Mouse (Mus musculus) heart, adult 2 months (tissue): Measurements from ENCODE around the gene Kcnk4. TPM values are rescaled to one million over a fixed set of nuclear protein-coding genes. Genes with fewer than 3 reads are reported as not detected.

Source experiments
- DNase-seq, 2 experiments: peaks; one replicate each; pipeline ENCODE4 v3.0.0; 2021
- H3K27ac ChIP-seq: fragments of 200-600 bp; 2 replicates; pipeline ENCODE4 v1.8.1; 2022
- H3K27me3 ChIP-seq: fragments of 200-500 bp; 2 replicates; pipeline ENCODE4 v1.6.1; 2012; ENCODE audit warnings: mild to moderate bottlenecking, low read length, inconsistent platforms, mixed read lengths; ENCODE audit not compliant: control insufficient read depth, insufficient read depth
- H3K36me3 ChIP-seq: fragments of 200-500 bp; 2 replicates; pipeline ENCODE4 v1.6.1; 2012; ENCODE audit warnings: low read length, inconsistent platforms; ENCODE audit not compliant: control insufficient read depth, insufficient read depth
- H3K4me1 ChIP-seq: fragments of 200-500 bp; 2 replicates; pipeline ENCODE4 v1.6.1; 2011; ENCODE audit warnings: low read length; ENCODE audit not compliant: control insufficient read depth, insufficient read depth
- H3K4me3 ChIP-seq: fragments of 200-600 bp; 2 replicates; pipeline ENCODE4 v1.8.1; 2022
- H3K79me2 ChIP-seq: fragments of 200-500 bp; replicated peaks from 2 replicates; pipeline ENCODE4 v1.6.1; 2012; ENCODE audit warnings: mild to moderate bottlenecking, inconsistent platforms, low read length, moderate library complexity, mixed read lengths; ENCODE audit not compliant: control insufficient read depth, insufficient read depth
- H3K9ac ChIP-seq: fragments of 200-500 bp; 2 replicates; pipeline ENCODE4 v1.6.1; 2012; ENCODE audit warnings: low read depth, mild to moderate bottlenecking, control low read depth, inconsistent platforms, low read length, mixed read lengths
- CTCF ChIP-seq: fragments of 200-600 bp; IDR thresholded peaks from 2 replicates; pipeline ENCODE4 v1.8.1; 2022; ENCODE audit warnings: antibody characterized with exemption, mild to moderate bottlenecking, moderate library complexity
- EP300 ChIP-seq: fragments of 200-500 bp; IDR thresholded peaks from 2 replicates; pipeline ENCODE4 v1.6.1; 2011; ENCODE audit warnings: low read depth, low read length, control low read depth; ENCODE audit not compliant: insufficient read depth
- POLR2A ChIP-seq: fragments of 200-500 bp; IDR thresholded peaks from 2 replicates; pipeline ENCODE4 v1.6.1; 2011; ENCODE audit warnings: mild to moderate bottlenecking, low read depth, low read length, control low read depth; ENCODE audit not compliant: insufficient read depth
- WGBS: fragments of 180-500 bp; shearing (Covaris S2); methylation state at CpG from one replicate; pipeline ENCODE4 v1.1.7; 2018; 5-methylcytosine and 5-hydroxymethylcytosine counted together
- intact Hi-C: fragments of 180-260 bp; cut with DNase I; formaldehyde crosslinking; loops from one replicate; pipeline ENCODE4 v1.15.1; 2025
- long read RNA-seq: library from polyadenylated mRNA; stranded (forward); transcript quantifications from one replicate; pipeline ENCODE4 v2.0.0, GENCODE M21; 2021
- polyA plus RNA-seq: library from polyadenylated mRNA; depleted of rRNA; stranded (reverse); fragments of >200 nt; gene quantifications from 2 replicates; pipeline ENCODE4 v1.2.3, GENCODE M21; 2012; rRNA removed
- total RNA-seq, 2 experiments: library from RNA; stranded (reverse); gene quantifications; 2 replicates each; pipeline ENCODE4 v1.2.3; 2021

The Kcnk4 gene
- total RNA-seq = not detected
- polyA plus RNA-seq = 0.21 TPM in 1 of 2 replicates, not detected in the other
- long read RNA-seq = 0 reads

DNA sequence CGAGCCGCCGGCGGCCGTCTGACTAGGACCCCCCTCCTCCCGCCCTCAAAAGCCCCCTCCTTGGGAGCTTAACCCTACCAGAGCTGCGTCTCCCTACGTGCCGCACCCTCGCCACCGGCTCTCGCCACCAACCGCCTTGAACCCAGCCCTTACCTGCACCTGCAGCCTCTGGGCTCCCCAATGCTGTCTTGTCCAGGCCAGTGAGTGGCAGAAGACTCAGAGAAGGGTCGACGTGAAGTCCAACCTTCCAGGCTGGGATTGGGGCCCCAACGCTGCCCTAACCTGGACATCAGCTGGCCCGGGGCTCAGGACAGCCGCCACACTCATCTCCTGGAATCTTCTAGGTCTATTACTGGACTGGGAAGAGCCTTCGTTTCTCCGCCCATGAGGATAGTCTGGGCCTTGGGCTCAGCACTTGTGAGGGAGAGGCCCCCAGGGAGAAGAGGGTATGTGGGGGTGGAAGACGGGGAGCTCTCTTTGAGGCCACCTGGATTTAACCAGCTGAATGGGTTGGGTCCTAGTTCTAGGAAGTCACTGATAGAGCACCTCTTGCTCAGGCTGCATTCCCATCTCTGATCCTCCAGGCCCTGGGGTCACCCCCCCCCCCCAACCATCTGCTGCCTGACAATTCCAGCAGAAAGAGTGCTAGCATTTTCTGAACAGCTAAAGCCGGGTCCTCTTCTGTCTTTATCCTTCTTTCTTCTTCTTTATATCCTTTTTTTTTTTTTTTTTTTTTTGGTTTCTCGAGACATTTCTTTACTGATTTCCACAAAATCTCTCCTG is at the start of gene Kcnk4:
Kcnk4 (minus strand) TSS at position 321 of the 783 bp plus-strand sequence.
- WGBS = 18% methylated on average over 23 of the region's 23 CpGs
- intact Hi-C loops = no loop called here
- no peaks in the 10 kb centered on the region for H3K79me2 ChIP-seq
- no peak within 1 kb of the TSS for H3K27ac ChIP-seq
- H3K36me3 ChIP-seq = no peaks in the 10 kb centered on the region
- H3K27me3 ChIP-seq = peaks cover 12% of the 10 kb centered on the region
- peaks cover 4% of the 10 kb centered on the region; the same call in 1 of the 2 replicates for H3K4me1 ChIP-seq
- H3K9ac ChIP-seq = peak within 1 kb of the TSS; percentile 64
- TF ChIP-seq CTCF = no peak
- TF ChIP-seq EP300 = no peak
- no peak for TF ChIP-seq POLR2A
- no peak for DNase-seq
- H3K4me3 ChIP-seq = peak within 1 kb of the TSS; percentile 46

DNA sequence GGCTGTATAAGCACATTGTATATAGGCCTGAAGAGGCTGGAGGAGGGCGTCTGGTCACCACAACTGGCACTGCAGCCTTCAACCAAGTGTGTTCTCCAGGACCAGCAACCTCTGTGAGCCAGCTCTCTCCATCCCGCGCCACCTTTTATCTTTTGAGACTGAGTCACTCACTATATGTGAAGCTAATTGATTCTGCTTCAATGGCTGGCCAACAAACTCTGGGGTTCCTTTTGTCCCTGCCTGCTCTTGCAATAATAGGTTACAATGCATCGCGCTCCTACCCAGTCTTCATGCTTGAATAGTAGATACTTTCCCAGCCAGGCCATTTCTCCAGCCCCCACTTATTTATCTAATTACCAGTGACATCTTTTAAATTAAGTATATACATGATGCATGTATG is 49.3 kb upstream of the Kcnk4 start:
- 93% methylated on average over 5 of the region's 5 CpGs for WGBS
- Histone ChIP-seq H3K4me1 (peaks cover 6% of the 10 kb centered on the region), H3K27me3 (no peaks in the 10 kb centered on the region), H3K79me2 (peaks cover 2% of the 10 kb centered on the region; the same call in 1 of the 2 replicates), H3K27ac (no peak overlapping the region), H3K9ac (no peak overlapping the region), H3K36me3 (no peaks in the 10 kb centered on the region), H3K4me3 (no peak overlapping the region)
- TF ChIP-seq CTCF (no peak), EP300 (no peak), POLR2A (no peak)
- no peak for DNase-seq
- intact Hi-C loops = no loop called here

GRCm38 (mm10) chr19:6981465-6981864 is 47.1 kb upstream of the Kcnk4 start:
- Histone ChIP-seq H3K4me3 (no peak overlapping the region; the same call in 1 of the 2 replicates), H3K36me3 (no peaks in the 10 kb centered on the region), H3K27me3 (no peaks in the 10 kb centered on the region), H3K9ac (no peak overlapping the region), H3K4me1 (peaks cover 6% of the 10 kb centered on the region), H3K79me2 (peaks cover 2% of the 10 kb centered on the region; the same call in 1 of the 2 replicates), H3K27ac (peak overlapping the region; percentile 97)
- DNase-seq = no peak
- WGBS = 86% methylated on average over 4 of the region's 4 CpGs
- intact Hi-C loops = loop anchor here (1.0 kb wide), 1 partner anchor 10 kb away; no protein-coding TSS in a partner anchor
- TF ChIP-seq POLR2A (no peak), CTCF (no peak), EP300 (no peak)

DNA sequence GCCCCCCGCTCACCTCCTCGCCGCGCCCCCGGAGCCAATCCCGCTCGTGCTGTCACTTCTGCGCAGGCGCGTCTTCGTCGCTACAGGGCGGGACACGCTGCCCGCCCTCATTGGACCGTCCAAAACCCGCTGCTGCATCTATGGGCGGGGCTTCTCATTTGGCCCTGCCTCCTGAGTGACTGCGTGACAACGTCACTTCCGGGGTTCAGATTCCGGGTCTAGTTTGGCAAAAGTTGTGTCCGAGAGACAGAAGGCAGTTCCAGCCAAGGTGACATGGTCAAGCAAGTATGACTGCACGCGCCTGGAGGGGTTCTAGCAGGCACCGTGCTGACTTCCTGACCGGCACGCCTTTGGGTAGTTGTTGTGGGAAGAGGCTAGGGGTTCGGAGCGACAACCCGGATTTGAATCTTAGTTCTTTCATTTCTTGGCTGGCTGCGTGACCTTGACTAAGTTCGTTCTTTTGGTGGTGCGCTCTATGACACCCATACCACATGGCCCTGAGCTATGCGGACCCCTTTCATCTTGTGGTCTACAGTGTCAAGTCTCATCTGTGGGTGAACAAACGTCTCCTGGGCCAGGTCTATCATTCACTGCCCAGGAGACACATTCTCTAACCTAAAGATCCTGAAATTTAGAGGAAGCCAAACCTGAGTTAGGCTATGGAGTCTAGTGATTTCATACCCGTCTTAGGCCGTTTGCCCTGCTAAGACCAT is 46.2 kb upstream of the Kcnk4 start, which contains the start of gene Fkbp2:
Fkbp2 (minus strand) TSS at position 121 of the 713 bp plus-strand sequence.
- Histone ChIP-seq H3K9ac (peak within 1 kb of the TSS; percentile 77), H3K4me3 (peak within 1 kb of the TSS; percentile 95), H3K27ac (peak within 1 kb of the TSS; percentile 97), H3K36me3 (no peaks in the 10 kb centered on the region), H3K27me3 (no peaks in the 10 kb centered on the region), H3K79me2 (no peaks in the 10 kb centered on the region), H3K4me1 (peaks cover 3% of the 10 kb centered on the region; the same call in 1 of the 2 replicates)
- WGBS = 1% methylated on average over 36 of the region's 38 CpGs
- intact Hi-C loops = loop anchor here (1.0 kb wide), 1 partner anchor 11 kb away; no protein-coding TSS in a partner anchor
- TF ChIP-seq POLR2A = peak; percentile 100
- TF ChIP-seq EP300 = peak; percentile 84
- no peak for TF ChIP-seq CTCF
- DNase-seq = peak; percentile 99

DNA sequence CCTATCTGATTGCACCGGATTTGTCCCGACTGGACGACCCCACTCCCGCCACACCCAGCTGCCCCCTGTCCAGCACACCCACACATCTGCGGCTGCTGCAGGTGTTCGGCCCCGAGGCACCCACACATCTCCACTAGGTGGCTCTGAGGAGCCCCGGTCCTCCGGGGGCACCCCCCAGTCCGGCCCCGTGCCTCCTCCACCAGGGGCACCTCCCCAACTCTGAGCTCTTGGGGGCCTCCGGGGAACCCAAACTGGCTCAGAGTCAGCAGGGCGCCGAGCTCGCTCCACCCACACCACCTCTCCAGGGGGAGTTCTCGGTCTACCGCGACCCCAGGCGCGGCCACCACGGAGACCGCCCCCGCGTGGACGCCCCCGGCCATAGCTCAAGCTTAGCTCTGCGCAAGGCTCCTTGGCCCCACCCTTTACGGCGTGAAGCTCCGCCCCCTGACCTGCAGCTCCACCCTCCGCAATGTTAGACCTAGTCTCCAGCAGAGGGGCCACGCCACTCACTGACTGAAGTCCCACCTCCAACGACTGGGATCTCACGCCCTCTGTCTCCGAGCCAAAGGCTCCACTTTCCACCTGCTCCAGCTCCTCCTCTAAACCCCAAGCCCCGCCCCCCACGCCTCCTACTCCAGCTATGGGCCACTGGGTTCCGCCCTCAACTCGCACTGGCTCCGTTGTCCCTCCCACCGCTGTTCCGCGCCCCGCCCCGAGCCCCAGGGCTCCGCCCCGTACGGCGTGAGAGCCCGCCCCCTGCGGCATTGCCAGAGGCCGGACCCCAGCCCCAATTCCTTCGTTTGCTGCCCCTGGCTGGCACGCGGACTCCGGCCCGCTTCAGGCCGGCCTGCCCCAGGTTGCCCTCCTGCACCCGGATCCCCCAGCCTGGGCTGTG is 45.4 kb upstream of the Kcnk4 start:
- H3K9ac ChIP-seq = peak overlapping the region; percentile 72
- H3K79me2 ChIP-seq = no peaks in the 10 kb centered on the region
- H3K36me3 ChIP-seq = no peaks in the 10 kb centered on the region
- peak overlapping the region; percentile 97 for H3K27ac ChIP-seq
- peak; percentile 99 for DNase-seq
- intact Hi-C loops = loop anchor here (2.0 to 5.0 kb wide), 2 partner anchors 37 to 59 kb away; partner anchors contain the start of genes Bad, Gpr137 and Stip1
- peak overlapping the region; percentile 95 for H3K4me3 ChIP-seq
- under 1% methylated on average over 58 of the region's 59 CpGs for WGBS
- H3K4me1 ChIP-seq = peaks cover 3% of the 10 kb centered on the region; the same call in 1 of the 2 replicates
- no peaks in the 10 kb centered on the region for H3K27me3 ChIP-seq
- TF ChIP-seq CTCF (peak; percentile 87), EP300 (0 out of 2 replicates have a peak, but pooled peaks have one; percentile 6), POLR2A (peak; percentile 50; the same call in 1 of the 2 replicates)
